Mouse (Mus musculus) E14TG2a.4 (cell line): ENCODE measurements around the gene Gm49396.

Source experiments
- CTCF ChIP-seq: conservative IDR thresholded peaks from 2 replicates; pipeline ENCODE4 v1.5.1; 2014; ENCODE audit warnings: low read length
- NANOG ChIP-seq: IDR thresholded peaks from 2 replicates; pipeline ENCODE4 v1.6.1; 2014; ENCODE audit warnings: borderline replicate concordance, low read length, mixed read lengths

DNA sequence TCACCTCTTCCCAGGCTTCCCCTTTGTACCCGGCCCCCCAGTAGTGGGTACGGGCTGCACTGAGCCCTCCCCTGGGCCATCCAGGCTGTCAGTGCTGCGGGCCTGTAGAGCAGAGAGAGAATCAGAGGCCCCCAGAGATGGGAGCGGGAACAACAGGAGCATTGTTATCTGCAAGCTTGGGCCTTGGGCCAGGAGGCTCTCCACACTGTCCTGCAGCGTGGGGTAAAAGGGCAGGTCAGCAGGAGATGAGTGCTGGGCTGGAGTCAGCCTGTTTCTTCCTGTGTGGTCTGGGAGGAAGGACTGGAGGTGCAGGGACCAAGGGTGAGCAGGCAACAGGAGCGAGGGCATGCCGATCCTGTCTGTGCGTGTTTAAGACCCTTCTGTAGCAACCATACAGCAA lies 30.2 kb upstream of the Gm49396 start:
- TF ChIP-seq CTCF (no peak), NANOG (no peak)
